Mouse (Mus musculus) heart, embryonic 10.5 days (tissue): ENCODE data around the gene Stab1. TPM values are rescaled to one million over a fixed set of nuclear protein-coding genes. Genes with fewer than 3 reads are reported as not detected.

Experiments used
- DNase-seq: peaks from one replicate; pipeline ENCODE4 v3.0.0-alpha.2; 2017; ENCODE audit warnings: low spot score
- H3K27ac ChIP-seq: fragments of 300-500 bp; sonication (generic); 2 replicates; pipeline ENCODE4 v1.5.1; 2016; ENCODE audit warnings: mild to moderate bottlenecking
- H3K27me3 ChIP-seq: fragments of 300-500 bp; sonication (generic); 2 replicates; pipeline ENCODE4 v1.6.1; 2016; ENCODE audit warnings: mild to moderate bottlenecking; ENCODE audit not compliant: poor library complexity, insufficient read depth, severe bottlenecking
- H3K36me3 ChIP-seq: fragments of 300-500 bp; sonication (generic); 2 replicates; pipeline ENCODE4 v1.6.1; 2016; ENCODE audit warnings: mild to moderate bottlenecking, moderate library complexity
- H3K4me1 ChIP-seq: fragments of 300-500 bp; sonication (generic); 2 replicates; pipeline ENCODE4 v1.6.1; 2016; ENCODE audit warnings: mild to moderate bottlenecking
- H3K4me3 ChIP-seq: fragments of 300-500 bp; sonication (generic); 2 replicates; pipeline ENCODE4 v1.5.1; 2016; ENCODE audit warnings: mild to moderate bottlenecking, moderate library complexity
- H3K9me3 ChIP-seq: fragments of 300-500 bp; sonication (generic); 2 replicates; pipeline ENCODE4 v1.6.1; 2016; ENCODE audit warnings: mild to moderate bottlenecking, moderate library complexity
- WGBS: fragments of 180-500 bp; shearing (Covaris S2); methylation state at CpG from one replicate; pipeline ENCODE4 v1.1.7; 2016; 5-methylcytosine and 5-hydroxymethylcytosine counted together
- polyA plus RNA-seq: library from polyadenylated mRNA; unstranded; fragments of >200 nt; fragmentation: Nextera tagmentation; extraction: Ambion mirVana; gene quantifications from 2 replicates; pipeline ENCODE4 v1.2.1, GENCODE M21; 2016

Gene Stab1
- polyA plus RNA-seq, 1 experiment from 2014 or later: 28.9 TPM

- DNase-seq: no peak
- Histone ChIP-seq H3K9me3 (no peaks in the 10 kb centered on the region), H3K4me3 (no peak overlapping the region), H3K36me3 (peaks cover 100% of the 10 kb centered on the region), H3K27ac (no peak overlapping the region), H3K4me1 (peaks cover 20% of the 10 kb centered on the region), H3K27me3 (no peaks in the 10 kb centered on the region)
- 86% methylated on average over 3 of the region's 3 CpGs for WGBS
Measured at GRCm38 (mm10) chr14:31189348-31189747, 20.9 kb upstream of the Stab1 start.

- Histone ChIP-seq H3K4me3 (no peak overlapping the region), H3K36me3 (peaks cover 100% of the 10 kb centered on the region), H3K27ac (no peak overlapping the region), H3K9me3 (no peaks in the 10 kb centered on the region), H3K4me1 (peaks cover 23% of the 10 kb centered on the region), H3K27me3 (no peaks in the 10 kb centered on the region)
- DNase-seq: no peak
- WGBS: 64% methylated on average over 6 of the region's 6 CpGs
Measured at GRCm38 (mm10) chr14:31188771-31189181, 20.3 kb upstream of the Stab1 start.

- H3K27me3 ChIP-seq: no peaks in the 10 kb centered on the region
- H3K36me3 ChIP-seq: peaks cover 100% of the 10 kb centered on the region
- H3K9me3 ChIP-seq: no peaks in the 10 kb centered on the region
- DNase-seq: no peak
- peaks cover 29% of the 10 kb centered on the region for H3K4me1 ChIP-seq
- H3K4me3 ChIP-seq: no peak overlapping the region
- H3K27ac ChIP-seq: 0 out of 2 replicates have a peak overlapping the region, but pooled peaks have one; percentile 2
- 72% methylated on average over 4 of the region's 4 CpGs for WGBS
Measured at GRCm38 (mm10) chr14:31186656-31187055, 18.2 kb upstream of the Stab1 start.

GRCm38 (mm10) chr14:31184195-31184594 lies 15.8 kb upstream of the Stab1 start:
- H3K27me3 ChIP-seq: no peaks in the 10 kb centered on the region
- DNase-seq: no peak
- WGBS: 90% methylated on average over 12 of the region's 12 CpGs
- H3K36me3 ChIP-seq: peaks cover 100% of the 10 kb centered on the region
- peaks cover 33% of the 10 kb centered on the region for H3K4me1 ChIP-seq
- no peaks in the 10 kb centered on the region for H3K9me3 ChIP-seq
- H3K4me3 ChIP-seq: no peak overlapping the region
- no peak overlapping the region for H3K27ac ChIP-seq

GRCm38 (mm10) chr14:31183541-31183940 lies 15.1 kb upstream of the Stab1 start:
- no peak for DNase-seq
- H3K27ac ChIP-seq: no peak overlapping the region
- no peaks in the 10 kb centered on the region for H3K27me3 ChIP-seq
- no peaks in the 10 kb centered on the region for H3K9me3 ChIP-seq
- peaks cover 26% of the 10 kb centered on the region for H3K4me1 ChIP-seq
- 81% methylated on average over 5 of the region's 5 CpGs for WGBS
- H3K4me3 ChIP-seq: no peak overlapping the region
- H3K36me3 ChIP-seq: peaks cover 100% of the 10 kb centered on the region

GRCm38 (mm10) chr14:31182786-31183290 lies 14.4 kb upstream of the Stab1 start:
- H3K27ac ChIP-seq: no peak overlapping the region
- H3K27me3 ChIP-seq: no peaks in the 10 kb centered on the region
- no peak for DNase-seq
- 60% methylated on average over 2 of the region's 2 CpGs for WGBS
- no peak overlapping the region for H3K4me3 ChIP-seq
- H3K9me3 ChIP-seq: no peaks in the 10 kb centered on the region
- peaks cover 25% of the 10 kb centered on the region for H3K4me1 ChIP-seq
- peaks cover 98% of the 10 kb centered on the region for H3K36me3 ChIP-seq

- Histone ChIP-seq H3K36me3 (peaks cover 98% of the 10 kb centered on the region), H3K27ac (peak overlapping the region; percentile 39; the same call in 1 of the 2 replicates), H3K9me3 (no peaks in the 10 kb centered on the region), H3K4me1 (peaks cover 27% of the 10 kb centered on the region), H3K27me3 (no peaks in the 10 kb centered on the region), H3K4me3 (no peak overlapping the region)
- 80% methylated on average over 4 of the region's 4 CpGs for WGBS
- no peak for DNase-seq
Measured at GRCm38 (mm10) chr14:31181512-31181911, 13.1 kb upstream of the Stab1 start.

GRCm38 (mm10) chr14:31179677-31180365 lies 11.4 kb upstream of the Stab1 start:
- H3K27me3 ChIP-seq: no peaks in the 10 kb centered on the region
- peaks cover 33% of the 10 kb centered on the region for H3K4me1 ChIP-seq
- H3K36me3 ChIP-seq: peaks cover 98% of the 10 kb centered on the region
- no peak for DNase-seq
- H3K4me3 ChIP-seq: no peak overlapping the region
- no peaks in the 10 kb centered on the region for H3K9me3 ChIP-seq
- WGBS: 84% methylated on average over 12 of the region's 12 CpGs
- no peak overlapping the region for H3K27ac ChIP-seq

GRCm38 (mm10) chr14:31177715-31178114 lies 9.3 kb upstream of the Stab1 start:
- Histone ChIP-seq H3K27ac (no peak overlapping the region), H3K27me3 (no peaks in the 10 kb centered on the region), H3K4me3 (no peak overlapping the region), H3K4me1 (peaks cover 32% of the 10 kb centered on the region), H3K9me3 (no peaks in the 10 kb centered on the region), H3K36me3 (peaks cover 98% of the 10 kb centered on the region)
- 90% methylated on average over 5 of the region's 5 CpGs for WGBS
- DNase-seq: no peak

GRCm38 (mm10) chr14:31177287-31177686 lies 8.8 kb upstream of the Stab1 start:
- no peak for DNase-seq
- 88% methylated on average over 16 of the region's 16 CpGs for WGBS
- H3K27me3 ChIP-seq: no peaks in the 10 kb centered on the region

GRCm38 (mm10) chr14:31173537-31173936 lies 5.1 kb upstream of the Stab1 start:
- Histone ChIP-seq H3K36me3 (peaks cover 88% of the 10 kb centered on the region), H3K4me3 (no peak overlapping the region), H3K4me1 (peaks cover 30% of the 10 kb centered on the region), H3K9me3 (no peaks in the 10 kb centered on the region), H3K27me3 (no peaks in the 10 kb centered on the region), H3K27ac (no peak overlapping the region; the same call in 1 of the 2 replicates)
- DNase-seq: no peak
- WGBS: 87% methylated on average over 7 of the region's 7 CpGs

More at GRCm38 (mm10) chr14:31177287-31177686, 8.8 kb upstream of the Stab1 start:
- H3K36me3 ChIP-seq: peaks cover 98% of the 10 kb centered on the region
- H3K4me3 ChIP-seq: no peak overlapping the region
- peaks cover 32% of the 10 kb centered on the region for H3K4me1 ChIP-seq
- H3K9me3 ChIP-seq: no peaks in the 10 kb centered on the region
- no peak overlapping the region for H3K27ac ChIP-seq

- H3K27ac ChIP-seq: no peak overlapping the region; the same call in 1 of the 2 replicates
- WGBS: 72% methylated on average over 18 of the region's 18 CpGs
Measured at GRCm38 (mm10) chr14:31172781-31173455, 4.5 kb upstream of the Stab1 start.

GRCm38 (mm10) chr14:31171821-31172220 lies 3.4 kb upstream of the Stab1 start:
- peaks cover 73% of the 10 kb centered on the region for H3K36me3 ChIP-seq
- 95% methylated on average over 15 of the region's 15 CpGs for WGBS
- no peaks in the 10 kb centered on the region for H3K27me3 ChIP-seq
- H3K4me1 ChIP-seq: peaks cover 34% of the 10 kb centered on the region
- H3K9me3 ChIP-seq: no peaks in the 10 kb centered on the region
- DNase-seq: no peak
- H3K4me3 ChIP-seq: no peak overlapping the region
- no peak overlapping the region for H3K27ac ChIP-seq

More at GRCm38 (mm10) chr14:31172781-31173455, 4.5 kb upstream of the Stab1 start:
- no peak for DNase-seq
- H3K4me1 ChIP-seq: peaks cover 34% of the 10 kb centered on the region
- no peaks in the 10 kb centered on the region for H3K9me3 ChIP-seq
- H3K36me3 ChIP-seq: peaks cover 84% of the 10 kb centered on the region
- H3K27me3 ChIP-seq: no peaks in the 10 kb centered on the region
- H3K4me3 ChIP-seq: no peak overlapping the region
